Mouse (Mus musculus) C2C12 (cell line): ENCODE measurements around the gene Trmt10c. TPM values are rescaled to one million over a fixed set of nuclear protein-coding genes. Genes with fewer than 3 reads are reported as not detected.

Experiments
- H3K27me3 ChIP-seq: one replicate; pipeline ENCODE4 v1.6.1; 2011; ENCODE audit not compliant: control insufficient read depth, insufficient read depth, insufficient read length
- H3K36me3 ChIP-seq: one replicate; pipeline ENCODE4 v1.6.1; 2011; ENCODE audit not compliant: control insufficient read depth, insufficient read depth
- H3K4me3 ChIP-seq: one replicate; pipeline ENCODE4 v1.5.1; 2011; ENCODE audit warnings: mild to moderate bottlenecking, control low read depth; ENCODE audit not compliant: poor library complexity, insufficient read depth, severe bottlenecking
- H3K79me2 ChIP-seq: one replicate; pipeline ENCODE4 v1.6.1; 2011; ENCODE audit not compliant: control insufficient read depth, insufficient read depth
- H3K79me3 ChIP-seq: one replicate; pipeline ENCODE4 v1.6.1; 2011; ENCODE audit warnings: low read depth, control low read depth
- H3ac ChIP-seq: one replicate; pipeline ENCODE3; 2011; ENCODE audit warnings: low read depth; ENCODE audit not compliant: control insufficient read depth, insufficient read length
- CEBPB ChIP-seq: IDR thresholded peaks from one replicate; pipeline ENCODE4 v1.6.1; 2011; ENCODE audit warnings: low read depth, mild to moderate bottlenecking, control low read depth, moderate library complexity
- CTCF ChIP-seq: IDR thresholded peaks from one replicate; pipeline ENCODE4 v1.5.1; 2011; ENCODE audit not compliant: control insufficient read depth, insufficient read depth, insufficient read length
- FOSL1 ChIP-seq: IDR thresholded peaks from one replicate; pipeline ENCODE4 v1.8.0; 2011; ENCODE audit warnings: mild to moderate bottlenecking, low read length; ENCODE audit not compliant: poor library complexity, insufficient read depth, severe bottlenecking
- MAX ChIP-seq: IDR thresholded peaks from one replicate; pipeline ENCODE4 v1.6.1; 2011; ENCODE audit warnings: mild to moderate bottlenecking, control low read depth
- MYOD1 ChIP-seq: IDR thresholded peaks from one replicate; pipeline ENCODE4 v1.6.1; 2011; ENCODE audit warnings: low read depth; ENCODE audit not compliant: control insufficient read depth, insufficient read length
- MYOG ChIP-seq: IDR thresholded peaks from one replicate; pipeline ENCODE4 v1.6.1; 2011; ENCODE audit not compliant: control insufficient read depth, insufficient read length; ENCODE audit errors: extremely low read depth
- USF1 ChIP-seq: IDR thresholded peaks from one replicate; pipeline ENCODE4 v1.6.1; 2011; ENCODE audit warnings: low read depth, mild to moderate bottlenecking, control low read depth, moderate library complexity
- microRNA-seq: library from miRNA; unstranded; fragments of <30 nt; microRNA quantifications from one replicate; pipeline ENCODE4, GENCODE M21; 2019; ENCODE audit warnings: borderline microRNAs expressed
- polyA plus RNA-seq: library from polyadenylated mRNA; unstranded; fragments of >200 nt; fragmentation: generic; extraction: Trizol; gene quantifications from one replicate; pipeline ENCODE4 v1.2.1, GENCODE M21; 2012; ENCODE audit warnings: missing spikeins

Trmt10c gene
- polyA plus RNA-seq, 1 experiment = 5.9 TPM

DNA sequence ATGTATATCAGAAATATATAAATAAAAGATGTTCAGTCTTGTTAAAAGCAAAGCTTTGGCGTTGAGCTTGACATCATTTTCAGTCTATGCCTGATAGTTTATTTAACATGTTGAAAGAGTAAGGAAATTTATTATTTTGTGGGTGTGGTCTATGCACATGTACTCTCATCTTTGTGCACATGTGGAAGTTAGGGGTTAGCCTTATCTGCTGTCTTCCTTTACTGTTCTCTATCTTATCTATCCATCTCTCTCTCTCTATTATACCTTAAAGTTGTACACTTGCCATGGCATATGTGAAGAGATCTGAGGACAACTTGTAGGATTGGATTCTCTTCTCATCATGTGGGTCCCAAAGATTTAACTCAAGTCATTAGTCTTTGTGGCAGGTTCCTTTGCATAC lies 28.8 kb downstream of the Trmt10c start:
- Histone ChIP-seq H3ac (no peak overlapping the region), H3K27me3 (no peaks in the 10 kb centered on the region), H3K79me2 (peaks cover 5% of the 10 kb centered on the region), H3K36me3 (peaks cover 57% of the 10 kb centered on the region), H3K4me3 (no peak overlapping the region), H3K79me3 (peaks cover 3% of the 10 kb centered on the region)
- TF ChIP-seq CTCF = no peak
- no peak for TF ChIP-seq MYOG
- TF ChIP-seq CEBPB = no peak
- no peak for TF ChIP-seq FOSL1
- no peak for TF ChIP-seq USF1
- TF ChIP-seq MAX = no peak
- TF ChIP-seq MYOD1 = no peak

DNA sequence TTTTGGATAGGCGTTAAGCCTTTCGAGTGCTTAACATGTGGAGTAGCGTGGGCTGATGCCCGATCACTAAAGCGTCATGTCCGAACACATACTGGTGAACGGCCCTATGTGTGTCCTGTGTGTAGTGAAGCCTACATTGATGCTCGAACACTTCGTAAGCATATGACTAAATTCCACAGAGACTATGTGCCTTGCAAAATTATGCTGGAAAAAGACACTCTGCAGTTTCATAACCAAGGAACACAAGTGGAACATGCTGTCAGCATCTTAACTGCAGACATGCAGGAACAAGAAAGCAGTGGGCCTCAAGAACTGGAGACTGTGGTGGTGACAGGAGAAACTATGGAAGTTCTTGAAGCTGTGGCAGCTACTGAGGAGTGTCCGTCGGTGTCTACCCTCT lies 30.8 kb downstream of the Trmt10c start:
- H3K79me2 ChIP-seq = peaks cover 5% of the 10 kb centered on the region
- no peaks in the 10 kb centered on the region for H3K27me3 ChIP-seq
- H3K36me3 ChIP-seq = peaks cover 60% of the 10 kb centered on the region
- no peak overlapping the region for H3K4me3 ChIP-seq
- TF ChIP-seq MYOD1 (no peak), USF1 (no peak), FOSL1 (no peak), MAX (no peak), CTCF (no peak), MYOG (no peak), CEBPB (no peak)
- no peak overlapping the region for H3ac ChIP-seq
- H3K79me3 ChIP-seq = peaks cover 3% of the 10 kb centered on the region

DNA sequence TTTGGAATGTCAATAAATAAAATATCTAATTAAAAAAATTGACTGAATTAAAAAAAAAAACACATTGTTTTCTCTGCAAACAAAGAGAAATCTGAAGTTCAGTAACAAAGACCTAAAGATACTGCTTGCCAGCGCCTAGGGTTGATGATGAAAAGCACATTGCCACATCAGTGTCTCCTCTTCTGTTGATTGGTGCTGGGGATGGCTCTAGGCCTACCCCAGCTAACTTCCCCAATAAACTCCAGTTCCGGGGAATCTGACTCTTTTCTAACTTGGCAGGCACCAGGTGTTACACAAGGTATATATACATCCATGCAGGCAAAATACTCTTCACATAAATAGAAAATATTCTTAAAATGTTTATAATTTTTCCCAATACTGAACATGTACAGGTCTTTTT lies 43.4 kb downstream of the Trmt10c start:
- TF ChIP-seq MYOG = no peak
- no peak for TF ChIP-seq MAX
- no peak for TF ChIP-seq CEBPB
- no peak for TF ChIP-seq CTCF
- no peak for TF ChIP-seq FOSL1
- TF ChIP-seq USF1 = no peak
- TF ChIP-seq MYOD1 = no peak
- Histone ChIP-seq H3K79me3 (no peaks in the 10 kb centered on the region), H3K79me2 (peaks cover 7% of the 10 kb centered on the region), H3K27me3 (no peaks in the 10 kb centered on the region), H3K4me3 (no peak overlapping the region), H3ac (no peak overlapping the region), H3K36me3 (peaks cover 48% of the 10 kb centered on the region)

DNA sequence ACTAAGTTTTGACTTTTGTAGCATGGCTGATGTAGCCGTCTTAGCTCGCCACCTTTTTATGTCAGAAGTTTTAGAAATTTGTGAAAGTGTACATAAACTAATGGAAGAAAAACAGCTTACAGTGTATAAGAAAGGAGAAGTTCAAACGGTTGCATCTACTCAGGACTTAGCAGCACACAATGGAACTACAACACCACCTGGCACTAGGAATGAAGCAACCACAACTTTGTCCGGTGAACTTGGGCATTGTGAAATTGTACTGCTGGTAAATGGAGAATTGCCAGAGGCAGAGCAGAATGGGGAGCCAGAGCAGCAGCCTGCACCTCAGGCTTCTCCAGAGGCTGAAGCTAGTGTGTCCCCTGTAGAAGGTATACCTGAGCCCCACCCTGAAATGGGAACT lies 47.3 kb downstream of the Trmt10c start:
- Histone ChIP-seq H3ac (no peak overlapping the region), H3K79me2 (peaks cover 38% of the 10 kb centered on the region), H3K27me3 (no peaks in the 10 kb centered on the region), H3K79me3 (peaks cover 20% of the 10 kb centered on the region), H3K36me3 (peaks cover 55% of the 10 kb centered on the region), H3K4me3 (no peak overlapping the region)
- TF ChIP-seq CTCF (no peak), CEBPB (no peak), USF1 (no peak), MYOG (no peak), FOSL1 (no peak), MYOD1 (no peak), MAX (no peak)

DNA sequence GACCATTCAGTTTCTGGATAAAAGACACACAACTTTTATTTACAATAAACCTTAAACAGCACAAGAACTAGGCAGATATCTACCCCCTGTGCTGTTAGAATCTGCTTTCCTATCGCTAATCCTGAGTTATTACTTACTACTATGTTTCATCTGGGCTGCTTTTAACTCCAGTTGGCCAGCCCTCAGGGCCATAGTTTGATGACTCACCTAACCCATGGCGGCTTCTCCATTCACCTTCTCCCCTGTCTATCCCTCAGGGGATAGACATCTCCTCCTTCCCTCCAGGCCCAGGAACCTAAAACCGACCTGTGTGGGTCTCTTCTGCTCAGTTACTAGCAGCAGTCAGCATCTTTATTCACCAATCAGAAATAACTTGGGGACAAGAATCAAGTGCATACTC lies 51.6 kb downstream of the Trmt10c start:
- H3K36me3 ChIP-seq = peaks cover 74% of the 10 kb centered on the region
- H3K79me2 ChIP-seq = peaks cover 78% of the 10 kb centered on the region
- no peak overlapping the region for H3ac ChIP-seq
- H3K4me3 ChIP-seq = no peak overlapping the region
- no peaks in the 10 kb centered on the region for H3K27me3 ChIP-seq
- peaks cover 39% of the 10 kb centered on the region for H3K79me3 ChIP-seq
- TF ChIP-seq CEBPB = no peak
- no peak for TF ChIP-seq USF1
- no peak for TF ChIP-seq MYOG
- no peak for TF ChIP-seq MYOD1
- no peak for TF ChIP-seq MAX

Small RNA genes lying within 50 kb of the gene (microRNA-seq; reads per million reads assigned to microRNA genes)
- not detected for gene Gm24047

Other genes starting within 250 kb of the Trmt10c start
- gene Nfkbiz, start 198.9 kb downstream of the Trmt10c start, polyA plus RNA-seq = 3.4 TPM
- 1.3 TPM for gene Nxpe3, start 142.5 kb downstream of the Trmt10c start, polyA plus RNA-seq
- gene Cep97, start 103.0 kb downstream of the Trmt10c start, polyA plus RNA-seq = 4.7 TPM
- 1,568 TPM for gene Rpl24, start 71.5 kb downstream of the Trmt10c start, polyA plus RNA-seq
- 3.6 TPM for gene Zbtb11, start 63.9 kb downstream of the Trmt10c start, polyA plus RNA-seq
- gene Pcnp, start 8.1 kb downstream of the Trmt10c start, polyA plus RNA-seq = 41.2 TPM
- gene Senp7, start 10.5 kb upstream of the Trmt10c start, polyA plus RNA-seq = 3.4 TPM
- 0.02 TPM for gene Impg2, start 166.5 kb upstream of the Trmt10c start, polyA plus RNA-seq